30 mouse cellular contexts compared by ENCODE assay signal in genomic region chr6:29259418-29259817, GRCm38 (mm10). TPM values are rescaled to one million over a fixed set of nuclear protein-coding genes. Genes with fewer than 3 reads are reported as not detected.
DNase-seq lines count a peak whose midpoint lies in the region; ATAC-seq and TF ChIP-seq lines count a peak whose summit lies in the region.
"Had no signal": no experiment of that assay in that cellular context is flagged by ENCODE, and none has a peak within 500 bp of the region (broad histone marks: within the 10 kb centered on the region; RNA-seq: fewer than 3 reads in every experiment).

No protein-coding gene starts in this region.

- 0 out of 2 replicates have a peak overlapping the region, but pooled peaks have one; percentile 41 for H3K27ac ChIP-seq in thymus, adult 2 months (ENCODE audit: control insufficient read depth, insufficient read depth, low read length)
- no peak overlapping the region for H3K27ac ChIP-seq in cerebellum, adult 2 months (ENCODE audit: insufficient read depth, low read length)
- H3K27ac ChIP-seq: embryonic facial prominence, embryonic 10.5 days; embryonic facial prominence, embryonic 13.5 days; forebrain, embryonic 12.5 days; forebrain, embryonic 15.5 days; heart, embryonic 10.5 days; heart, embryonic 13.5 days; hindbrain, embryonic 12.5 days; hindbrain, embryonic 15.5 days had no signal

- no peak for DNase-seq in thymus, adult 2 months
- DNase-seq in thymus, postnatal 25 days, result peak; percentile 31
- DNase-seq in embryo, embryonic 10.5 days (ENCODE audit: low spot score), result no peak
- no peak for DNase-seq in cerebellum, adult 2 months
- DNase-seq in gastrocnemius, adult 18-20 months (ENCODE audit: low spot score), result no peak
- no peak for DNase-seq in layer of hippocampus, adult 9-11 months
- DNase-seq: adrenal gland, postnatal 10 days; cerebellum, adult 11 months; cerebellum, adult 9-10 months; cerebellum, postnatal 14 days; embryo, embryonic 11 days; gastrocnemius, postnatal 10 days; gastrocnemius, postnatal 36 days; heart, adult 18-20 months; heart, postnatal 14 days; heart, postnatal 4 days had no signal

- no peak for TF ChIP-seq POLR2A in thymus, adult 2 months (IDR thresholded peaks at IDR 0.05; ENCODE audit: control insufficient read depth, extremely low read depth, insufficient read depth, low read length, poor library complexity)
- TF ChIP-seq POLR2A in cerebellum, adult 2 months (IDR thresholded peaks at IDR 0.05; ENCODE audit: borderline replicate concordance, insufficient read depth, low read length), result no peak

- no peaks in the 10 kb centered on the region for H3K36me3 ChIP-seq in thymus, adult 2 months (ENCODE audit: control insufficient read depth, insufficient read depth, low read length)
- H3K36me3 ChIP-seq: embryonic facial prominence, embryonic 10.5 days; embryonic facial prominence, embryonic 13.5 days; forebrain, embryonic 12.5 days; forebrain, embryonic 15.5 days; heart, embryonic 10.5 days; heart, embryonic 13.5 days; hindbrain, embryonic 12.5 days; hindbrain, embryonic 15.5 days had no signal

- TF ChIP-seq CTCF in thymus, adult 2 months (IDR thresholded peaks at IDR 0.05; ENCODE audit: borderline replicate concordance, control insufficient read depth, extremely low read depth, insufficient read depth, low read length, poor library complexity), result no peak
- TF ChIP-seq CTCF in cerebellum, adult 2 months (IDR thresholded peaks at IDR 0.05; ENCODE audit: borderline replicate concordance, insufficient read depth, low read depth, low read length), result no peak

- H3K4me3 ChIP-seq in thymus, adult 2 months (ENCODE audit: control insufficient read depth, insufficient read depth, low read length), result no peak overlapping the region
- H3K4me3 ChIP-seq in cerebellum, adult 2 months (replicated peaks; ENCODE audit: insufficient read depth, low read depth, low read length), result no peak overlapping the region
- H3K4me3 ChIP-seq: embryonic facial prominence, embryonic 10.5 days; embryonic facial prominence, embryonic 13.5 days; erythroblast, embryonic 14.5 days; forebrain, embryonic 12.5 days; forebrain, embryonic 15.5 days; heart, embryonic 10.5 days; heart, embryonic 13.5 days; hindbrain, embryonic 12.5 days; hindbrain, embryonic 15.5 days had no signal

- H3K27me3 ChIP-seq in thymus, adult 2 months (ENCODE audit: control insufficient read depth, insufficient read depth, low read length), result no peaks in the 10 kb centered on the region
- H3K27me3 ChIP-seq in cerebellum, adult 2 months (ENCODE audit: control insufficient read depth, insufficient read depth, low read length), result no peaks in the 10 kb centered on the region
- H3K27me3 ChIP-seq: forebrain, embryonic 15.5 days; hindbrain, embryonic 12.5 days; hindbrain, embryonic 15.5 days had no signal

- 0 out of 2 replicates have a peak, but pooled peaks have one; percentile 22 for ATAC-seq in common myeloid progenitor, adult 5-6 weeks (replicated peaks; ENCODE audit: low read depth, poor library complexity, severe bottlenecking)
- ATAC-seq in hematopoietic stem cell, adult 5-6 weeks (replicated peaks in 1 of 2; ENCODE audit: insufficient read depth in 1 of 2, low FRiP score in 2 of 2, low TSS enrichment in 1 of 2, low read depth in 1 of 2, poor library complexity in 2 of 2, severe bottlenecking in 2 of 2), result peak; percentile 56 to 74
- ATAC-seq: activated CD4-positive, CD25-positive, alpha-beta regulatory T cell, adult 4 months; forebrain, embryonic 15.5 days had no signal

- H3K4me1 ChIP-seq in thymus, adult 2 months (replicated peaks; ENCODE audit: control insufficient read depth, insufficient read depth, low read length), result peaks cover 11% of the 10 kb centered on the region
- H3K4me1 ChIP-seq in cerebellum, adult 2 months (ENCODE audit: control insufficient read depth, insufficient read depth, low read length), result no peaks in the 10 kb centered on the region
- H3K4me1 ChIP-seq: heart, embryonic 10.5 days; heart, embryonic 13.5 days had no signal

- 9% methylated on average over 1 of the region's 1 CpGs for WGBS in thymus, adult 2 months
- 88% methylated on average over 1 of the region's 1 CpGs for WGBS in cerebellum, adult 2 months

RNA-seq across cellular contexts. Expression of gene Hilpda, which starts 12.9 kb away (rescaled TPM):
- total RNA-seq in common myeloid progenitor, adult 5-6 weeks (2017), result 13.0 and 15.4 TPM in 2 replicates
- 26.3 and 27.7 TPM in 2 replicates for total RNA-seq in hematopoietic stem cell, adult 5-6 weeks (2017)
- 31.3 and 35.9 TPM in 2 replicates for polyA plus RNA-seq in thymus, adult 2 months (2012; rRNA removed)
- polyA plus RNA-seq in cerebellum, adult 2 months (2012; rRNA removed), result 10.2 and 11.2 TPM in 2 replicates
- 1 to 10 TPM; 2.4 to 3.7 TPM for total RNA-seq in gastrocnemius, adult 18-20 months (2021)

RNA-seq across cellular contexts. Expression of gene Fam71f2, which starts 20.0 kb away (rescaled TPM):
- total RNA-seq in common myeloid progenitor, adult 5-6 weeks (2017), result not detected in 2 replicates
- 1.6 TPM in 1 of 2 replicates, not detected in the other for total RNA-seq in hematopoietic stem cell, adult 5-6 weeks (2017)
- 2.5 and 2.7 TPM in 2 replicates for polyA plus RNA-seq in thymus, adult 2 months (2012; rRNA removed)
- polyA plus RNA-seq in cerebellum, adult 2 months (2012; rRNA removed), result 1.1 TPM in 2 replicates
- not detected for total RNA-seq in gastrocnemius, adult 18-20 months (2021)
- total RNA-seq: adrenal gland, adult 18-20 months; gastrocnemius, postnatal 36 days; heart, adult 18-20 months; heart, postnatal 14 days had no signal
- polyA plus RNA-seq: erythroblast, embryonic 14.5 days; heart, embryonic 13.5 days had no signal

RNA-seq across cellular contexts. Expression of gene Impdh1, which starts 43.3 kb away (rescaled TPM):
- total RNA-seq in common myeloid progenitor, adult 5-6 weeks (2017), result 22.7 and 54.2 TPM in 2 replicates
- 70.0 and 72.4 TPM in 2 replicates for total RNA-seq in hematopoietic stem cell, adult 5-6 weeks (2017)
- 323 and 354 TPM in 2 replicates for polyA plus RNA-seq in thymus, adult 2 months (2012; rRNA removed)
- polyA plus RNA-seq in cerebellum, adult 2 months (2012; rRNA removed), result 52.9 and 54.3 TPM in 2 replicates
- total RNA-seq in gastrocnemius, adult 18-20 months (2021), result 10 to 100 TPM in 1 of 2 experiments, 1 to 10 TPM in 1; 9.2 to 12.8 TPM

RNA-seq across cellular contexts. Expression of gene Fam71f1, which starts 59.5 kb away (rescaled TPM):
- total RNA-seq in common myeloid progenitor, adult 5-6 weeks (2017), result not detected in 2 replicates
- not detected in 2 replicates for total RNA-seq in hematopoietic stem cell, adult 5-6 weeks (2017)
- not detected in 2 replicates for polyA plus RNA-seq in thymus, adult 2 months (2012; rRNA removed)
- not detected in 2 replicates for polyA plus RNA-seq in cerebellum, adult 2 months (2012; rRNA removed)
- total RNA-seq in gastrocnemius, adult 18-20 months (2021), result not detected
- total RNA-seq: adrenal gland, adult 18-20 months; adrenal gland, postnatal 10 days; gastrocnemius, postnatal 10 days; gastrocnemius, postnatal 36 days; heart, adult 18-20 months; heart, postnatal 14 days; heart, postnatal 4 days had no signal
- polyA plus RNA-seq: activated CD4-positive, CD25-positive, alpha-beta regulatory T cell, adult 4 months; embryonic facial prominence, embryonic 10.5 days; embryonic facial prominence, embryonic 13.5 days; erythroblast, embryonic 14.5 days; forebrain, embryonic 12.5 days; forebrain, embryonic 15.5 days; heart, embryonic 10.5 days; heart, embryonic 16.5 days; hindbrain, embryonic 12.5 days; hindbrain, embryonic 15.5 days had no signal
